Mouse (Mus musculus) gastrocnemius, postnatal 10 days (tissue): ENCODE results near the gene Fdx1l. TPM values are rescaled to one million over a fixed set of nuclear protein-coding genes. Genes with fewer than 3 reads are reported as not detected.

Experiments
- DNase-seq: peaks from one replicate; pipeline ENCODE4 v3.0.0; 2021; ENCODE audit warnings: mixed read lengths
- long read RNA-seq, 2 experiments: library from polyadenylated mRNA; stranded (forward); transcript quantifications; one replicate each; pipeline ENCODE4 v2.0.0; 2021
- total RNA-seq, 2 experiments: library from RNA; stranded (reverse); gene quantifications; 2 replicates each; pipeline ENCODE4 v1.2.3; 2021

Fdx1l gene
- 10 to 100 TPM; 24.2 to 24.9 TPM for total RNA-seq
- long read RNA-seq, experiment 1, transcript Fdx1l-201 (5 exons, 812 nt) = major isoform, 20 of 30 reads
- long read RNA-seq, experiment 1, partial matches to known transcripts = 0 of 30 reads
- long read RNA-seq, experiment 1, other reads (novel, unspliced or antisense) = 1 of 30 reads
- long read RNA-seq, experiment 2, transcript Fdx1l-201 (5 exons, 812 nt) = major isoform, 13 of 20 reads
- long read RNA-seq, experiment 2, partial matches to known transcripts = 0 of 20 reads
- long read RNA-seq, experiment 2, other reads (novel, unspliced or antisense) = 0 of 20 reads

DNA sequence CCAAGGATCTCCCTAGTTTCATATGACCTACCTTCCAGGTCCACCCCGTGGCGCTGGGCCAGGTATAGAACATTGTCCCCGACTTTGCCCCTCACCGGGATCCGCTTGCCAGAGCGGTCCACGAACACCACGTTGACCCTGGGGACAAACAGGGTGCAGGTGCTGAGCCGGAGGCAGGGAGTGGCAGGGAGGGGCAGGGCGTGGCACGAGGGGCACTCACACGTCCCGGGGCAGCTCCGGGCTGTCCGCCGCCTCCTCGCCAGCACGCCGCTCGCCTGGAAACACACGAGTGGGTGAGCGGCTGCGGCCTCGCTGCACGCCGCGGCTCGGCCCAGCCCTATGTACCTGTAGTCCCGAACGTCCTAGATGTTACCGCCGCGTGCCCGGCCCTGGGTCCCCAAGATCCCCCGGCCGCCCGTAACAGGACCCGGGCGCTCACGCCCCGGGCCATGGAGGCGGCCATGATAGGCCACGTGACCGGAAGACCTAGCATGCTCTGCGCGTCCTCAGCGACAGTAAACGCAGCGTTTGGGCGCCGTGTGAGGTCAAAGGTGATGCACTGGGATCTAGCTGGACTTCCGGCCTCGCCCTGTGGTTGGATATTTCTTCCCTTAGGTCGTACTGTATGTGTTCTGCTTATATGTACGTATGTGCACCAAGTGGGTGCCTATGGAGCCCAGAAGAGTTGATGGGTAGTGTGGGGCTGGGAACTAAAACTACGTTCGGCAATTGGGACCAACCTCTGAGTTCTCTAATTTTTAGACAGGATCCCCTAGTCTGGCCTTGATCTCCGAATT lies at the start of gene Fdx1l, which contains the start of gene Gm49373:
TSS of gene Fdx1l (minus strand) at position 571 of the 797 bp plus-strand sequence.
TSS of gene Gm49373 (minus strand) at position 53 of the 797 bp plus-strand sequence.
- DNase-seq = peak; percentile 85

DNA sequence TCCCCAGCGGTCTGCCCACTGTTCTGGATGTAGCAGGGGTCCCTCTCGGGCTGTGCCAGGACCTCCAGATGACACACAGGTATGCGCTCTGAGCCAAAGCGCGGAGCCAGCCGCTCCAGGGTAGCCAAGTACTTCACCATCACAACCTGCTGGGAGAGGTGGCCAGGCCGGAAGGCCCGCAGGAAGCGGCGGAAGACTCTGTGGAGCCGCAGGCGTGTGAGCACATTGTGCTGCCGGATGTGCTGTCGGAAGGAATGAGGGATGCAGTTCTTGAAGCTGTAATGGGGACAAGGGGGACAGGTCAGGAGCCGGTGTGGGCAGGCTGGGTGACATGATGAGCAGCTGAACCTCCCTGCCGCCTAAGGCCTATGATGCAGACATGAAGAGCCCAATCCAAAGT lies 48.1 kb upstream of the Fdx1l start:
- no peak for DNase-seq

DNA sequence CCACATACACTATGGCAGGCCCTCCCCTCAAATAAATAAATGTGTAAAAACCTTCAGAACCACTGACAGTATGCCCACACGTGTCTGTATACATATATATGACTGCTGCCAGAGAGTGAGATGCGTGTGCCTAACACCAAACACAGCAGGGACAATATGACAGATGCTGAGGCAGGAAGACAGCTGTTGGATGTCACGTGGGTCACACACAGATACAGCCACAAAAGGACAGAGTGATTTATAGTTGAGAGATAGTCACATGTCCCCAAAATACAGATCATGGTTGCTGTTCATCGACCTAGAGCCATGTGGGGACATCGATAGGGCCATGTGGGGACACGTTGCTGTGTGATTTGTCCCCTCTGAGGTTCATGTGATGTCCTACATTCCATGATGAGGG lies 43.7 kb upstream of the Fdx1l start:
- DNase-seq = no peak

DNA sequence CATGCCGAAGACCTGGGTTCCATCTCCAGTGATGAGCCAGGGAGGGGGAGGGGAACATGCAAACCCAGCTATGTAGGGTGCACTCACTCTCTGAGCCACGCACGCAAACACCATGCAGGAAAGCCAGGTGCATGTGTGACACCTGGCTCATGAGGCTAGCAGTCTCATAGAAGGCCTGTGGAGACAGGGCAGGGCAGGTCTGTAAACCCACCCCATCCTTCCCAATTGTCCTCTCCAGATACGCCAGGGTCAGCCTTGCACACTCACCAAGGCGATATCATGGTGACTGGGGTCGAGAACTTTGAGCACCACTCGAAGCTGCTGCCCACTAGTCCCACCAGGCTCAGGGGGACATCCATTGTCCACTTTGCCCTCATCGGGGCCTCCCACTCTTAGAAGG lies 41.7 kb upstream of the Fdx1l start:
- no peak for DNase-seq

DNA sequence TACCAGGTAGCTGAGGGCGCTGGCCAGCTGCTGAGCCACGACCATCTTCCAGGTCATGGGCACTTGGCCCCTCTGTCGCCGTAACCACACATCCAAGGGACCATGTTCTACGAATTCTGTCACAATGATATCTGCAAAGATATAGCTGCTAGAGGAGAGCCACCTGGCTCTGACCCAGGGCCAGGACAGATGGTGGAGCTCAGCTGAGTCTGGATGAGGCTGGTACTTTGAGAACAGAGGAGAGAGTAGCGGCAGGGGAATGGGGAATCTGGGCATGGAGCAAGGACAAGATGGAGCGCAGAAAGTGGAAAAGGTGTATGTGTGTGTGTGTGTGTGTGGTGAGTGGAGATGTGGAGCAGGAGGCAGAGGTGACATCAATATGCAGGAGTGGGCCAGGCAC lies 40.8 kb upstream of the Fdx1l start:
- DNase-seq = no peak

DNA sequence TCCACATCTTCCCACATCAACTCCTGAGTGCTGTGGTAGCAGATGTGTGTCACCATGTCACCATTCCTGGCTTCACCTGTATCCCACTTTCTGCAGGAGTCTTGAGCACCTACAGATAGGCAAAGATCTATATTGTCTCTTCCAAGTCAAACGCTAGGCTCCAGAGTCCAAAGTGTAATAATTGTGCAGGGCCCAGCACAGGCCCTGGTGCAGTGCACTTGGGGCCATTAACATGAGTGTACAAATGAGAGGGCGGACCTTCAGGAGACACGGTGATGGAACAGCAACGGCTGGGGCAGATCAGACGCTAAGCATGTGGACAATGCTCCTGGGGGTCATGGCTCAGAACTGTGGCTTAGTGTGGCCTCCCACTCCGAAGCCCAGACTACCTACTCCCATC lies 40.3 kb upstream of the Fdx1l start:
- no peak for DNase-seq

DNA sequence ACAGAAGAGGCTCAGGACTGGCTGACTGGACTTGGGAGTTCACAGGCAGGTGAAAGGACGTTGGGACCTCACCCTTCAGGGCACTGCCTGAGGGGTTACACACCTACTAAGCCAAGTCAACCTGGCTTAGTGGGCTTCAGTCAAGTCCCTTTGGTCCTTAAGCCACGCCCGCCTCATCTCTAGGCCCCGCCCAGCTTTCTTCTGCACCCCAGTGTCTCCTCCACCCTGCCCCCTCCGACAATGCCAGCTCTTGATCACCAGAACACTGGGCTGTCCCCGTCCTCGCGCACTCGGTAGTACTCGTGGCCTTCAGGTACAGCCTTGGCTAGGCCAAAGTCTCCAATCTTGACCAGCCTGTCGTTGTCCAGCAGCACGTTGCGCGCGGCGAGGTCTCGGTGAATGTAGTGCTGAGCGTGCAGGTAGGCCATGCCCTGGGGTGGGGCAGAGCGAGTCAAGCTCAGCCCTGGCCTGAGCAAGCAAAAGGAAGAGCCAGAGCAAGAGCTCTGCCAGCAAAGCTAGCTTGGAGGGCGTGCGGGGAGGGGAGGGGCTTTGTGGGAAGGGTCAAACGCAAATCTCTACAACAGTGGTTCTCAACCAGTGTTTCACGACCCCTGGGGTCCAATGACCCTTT lies 34.3 kb upstream of the Fdx1l start:
- no peak for DNase-seq

DNA sequence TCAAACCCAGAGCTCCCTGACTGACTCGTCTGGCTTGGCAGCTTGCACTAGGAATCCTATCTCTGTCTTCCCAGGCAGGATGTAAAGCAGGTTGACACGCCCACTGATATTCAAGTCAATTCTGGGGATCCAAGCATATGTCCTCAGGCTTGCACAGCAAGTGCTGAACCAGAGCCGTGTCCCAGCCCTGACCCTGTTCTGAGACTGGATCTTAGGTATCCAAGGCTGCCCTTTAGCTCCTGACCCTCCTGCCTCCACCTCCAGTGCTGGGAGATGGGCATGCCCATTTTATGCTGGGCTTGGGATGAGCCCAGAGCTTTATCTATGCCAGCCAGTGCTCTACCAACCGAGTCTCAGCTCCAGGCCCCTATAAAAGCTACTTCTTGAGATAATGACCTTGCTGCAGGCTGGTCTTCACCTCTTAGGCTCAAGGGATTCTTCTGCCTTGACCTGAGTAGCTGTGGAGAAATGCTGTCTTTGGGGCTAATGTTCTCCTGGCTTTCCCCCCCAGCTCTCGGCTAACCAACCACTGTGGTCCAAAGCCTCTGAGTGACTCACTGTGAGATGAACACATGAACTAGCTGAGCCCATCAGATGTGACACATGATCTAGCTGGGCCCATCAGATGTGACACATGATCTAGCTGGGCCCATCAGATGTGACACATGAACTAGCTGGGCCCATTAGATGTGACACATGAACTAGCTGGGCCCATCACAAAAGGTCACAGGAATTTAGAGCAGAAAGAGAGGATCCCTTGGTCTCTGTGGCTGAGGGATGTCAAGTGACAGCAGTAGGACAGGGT lies 32.5 kb upstream of the Fdx1l start:
- no peak for DNase-seq

DNA sequence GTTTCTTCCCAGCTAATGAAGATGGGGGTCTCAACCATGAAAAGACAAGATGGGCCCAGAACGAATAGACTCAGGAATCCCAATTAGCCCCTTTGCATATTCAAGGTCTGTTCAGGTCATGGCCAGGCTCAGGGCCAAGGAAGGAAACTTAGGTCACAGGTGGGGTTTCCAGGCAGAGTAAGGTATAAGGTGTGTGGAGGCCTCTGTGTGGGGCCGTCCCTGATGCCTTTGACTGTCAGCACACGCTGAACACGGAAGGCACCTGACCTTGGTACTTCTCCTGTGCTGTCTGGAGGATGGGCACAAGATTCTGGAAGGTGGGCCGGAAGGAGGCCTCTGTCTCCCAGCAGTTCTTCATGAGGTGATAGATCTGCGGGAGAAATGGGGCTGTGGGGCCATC lies 31.4 kb upstream of the Fdx1l start:
- no peak for DNase-seq

DNA sequence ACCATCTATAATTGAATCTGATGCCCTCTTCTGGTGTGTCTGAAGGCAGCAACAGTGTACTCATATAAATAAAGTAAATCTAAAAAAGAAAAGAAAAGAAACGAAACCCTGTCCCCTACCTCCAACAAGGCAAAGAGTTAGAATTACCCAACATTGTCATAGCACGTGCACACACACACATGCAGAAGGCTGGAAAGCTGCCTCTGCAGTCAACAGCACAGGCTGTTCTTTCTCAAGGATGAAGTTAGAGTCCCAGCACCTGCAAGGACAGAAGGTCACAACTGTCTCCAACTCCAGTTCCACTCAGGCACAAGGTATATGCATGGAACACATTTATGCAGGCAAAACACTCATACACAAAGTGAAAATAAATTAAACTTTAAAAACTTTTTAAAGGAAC lies 28.7 kb upstream of the Fdx1l start:
- no peak for DNase-seq

DNA sequence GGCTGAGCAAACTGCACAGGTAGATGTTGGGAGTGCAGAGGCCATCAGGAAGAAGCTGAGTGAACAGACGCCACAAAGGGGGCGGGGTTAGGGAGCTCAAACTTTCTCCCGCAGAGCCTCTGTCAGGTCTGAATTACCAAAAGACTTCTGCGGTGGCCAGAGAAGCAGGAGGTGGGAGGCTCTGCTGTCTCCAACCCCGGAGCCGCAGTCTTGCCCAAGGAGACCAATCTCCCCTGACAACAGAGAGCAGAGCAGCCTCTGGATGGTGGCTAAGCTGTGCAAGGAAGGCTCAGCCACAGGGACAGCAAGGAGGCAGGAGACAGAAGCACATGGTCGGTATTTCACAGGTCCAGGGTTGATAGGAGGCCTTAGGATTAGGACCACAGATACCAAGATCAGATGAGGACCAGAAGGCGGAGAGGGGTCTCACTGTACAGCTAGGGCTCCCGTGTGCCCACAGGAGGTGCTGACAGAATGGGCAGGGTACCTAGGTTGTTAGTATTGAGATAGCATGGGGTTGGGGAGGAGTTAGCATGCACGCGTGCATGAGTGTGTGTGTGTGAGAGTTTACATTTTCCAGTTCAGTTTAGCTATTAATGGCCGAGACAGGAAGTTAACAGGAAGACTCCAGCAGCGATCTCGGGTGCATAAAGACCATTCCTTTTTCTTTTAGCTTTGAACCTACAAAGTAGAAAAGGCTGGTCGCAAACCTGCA lies 27.2 kb upstream of the Fdx1l start:
- DNase-seq = no peak

DNA sequence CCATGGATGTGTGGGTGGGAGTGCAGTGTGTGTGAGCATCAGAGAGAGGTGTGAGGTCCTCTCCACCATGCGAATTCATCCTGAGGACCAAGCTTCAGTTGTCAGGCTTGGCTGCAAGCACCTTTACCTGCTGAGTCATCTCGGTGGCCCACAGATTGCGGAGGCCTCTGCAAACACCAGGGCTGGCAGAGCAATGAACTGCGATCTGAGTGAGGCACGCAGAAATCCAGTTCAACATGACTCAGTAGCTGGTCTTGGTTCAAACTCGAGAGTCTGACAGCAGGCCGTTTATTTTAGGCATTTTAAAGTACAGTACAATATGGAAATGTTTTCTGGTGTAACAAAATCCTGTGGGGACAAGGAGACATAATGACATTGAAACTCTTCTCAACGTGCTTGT lies 24.4 kb upstream of the Fdx1l start:
- DNase-seq = no peak

DNA sequence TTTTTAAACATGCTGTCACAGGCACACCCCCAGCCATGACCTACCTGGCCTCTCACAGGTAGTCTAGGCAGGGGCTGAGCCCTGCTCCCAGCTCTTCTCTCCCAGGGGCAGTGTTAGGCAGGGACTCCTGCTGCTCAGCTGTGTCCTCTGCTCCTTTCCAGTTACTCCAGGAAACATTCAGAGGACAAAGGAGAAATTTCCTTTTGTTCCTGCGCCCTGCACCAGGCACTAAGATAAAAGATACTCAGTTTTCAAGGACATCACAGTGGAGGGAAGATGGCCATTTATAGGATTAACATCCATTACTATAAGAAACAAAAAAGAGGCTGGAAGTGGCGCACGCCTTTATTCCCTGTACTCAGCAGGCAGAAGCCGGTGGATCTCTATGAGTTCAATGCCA lies 22.5 kb upstream of the Fdx1l start:
- DNase-seq = no peak

DNA sequence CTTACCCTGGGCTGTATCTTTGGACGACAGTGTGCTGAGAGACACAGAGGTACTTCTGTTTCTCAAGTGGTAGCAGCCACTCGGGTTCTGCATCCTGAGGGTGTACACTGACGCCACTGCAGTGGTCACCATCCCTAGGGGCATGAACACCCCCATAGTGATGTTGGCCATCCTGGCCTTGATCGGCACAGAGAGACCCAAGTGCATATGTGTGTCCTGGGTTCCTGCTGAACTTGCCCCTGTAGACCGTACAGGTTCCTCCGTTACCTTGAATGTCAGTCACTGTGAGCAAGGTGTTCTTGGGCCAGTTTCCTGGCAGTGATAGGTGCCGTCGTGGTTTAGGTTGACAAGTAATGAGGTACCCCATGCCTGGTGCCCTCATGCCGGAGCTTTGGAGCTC lies 20.0 kb upstream of the Fdx1l start:
- no peak for DNase-seq

DNA sequence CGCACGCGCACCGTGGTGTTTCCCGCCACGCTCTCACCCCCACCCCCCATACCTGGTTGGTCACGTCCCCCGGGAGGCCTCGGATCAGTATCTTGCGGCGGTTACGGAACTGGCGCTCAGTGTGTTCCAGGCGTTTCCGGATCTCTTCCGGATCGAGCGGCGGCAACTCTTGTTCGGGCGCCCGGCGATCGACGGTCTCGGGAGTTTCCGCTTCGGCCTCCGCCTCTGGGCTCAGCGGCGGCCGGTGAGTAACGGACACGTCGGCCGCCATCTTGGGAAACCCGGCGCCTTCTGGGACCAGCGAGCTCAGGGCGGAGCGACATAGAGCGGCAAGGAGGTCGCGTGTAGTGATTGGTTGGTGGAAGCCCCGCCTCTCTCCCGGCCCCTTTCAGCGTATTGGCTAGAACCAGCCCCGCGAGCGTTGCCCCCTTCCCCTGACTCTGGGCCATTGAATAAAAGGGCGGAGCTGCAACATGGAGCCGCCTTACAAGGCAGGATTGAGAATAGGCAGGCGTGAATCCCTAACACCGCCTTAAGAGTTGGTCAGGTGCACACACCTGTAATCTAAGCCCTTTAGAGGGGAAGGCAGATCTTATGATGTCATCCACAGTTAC lies 18.4 kb upstream of the Fdx1l start, which contains the start of the genes Gm38431 and Raver1:
TSS of gene Gm38431 (minus strand) at position 291 of the 614 bp plus-strand sequence.
TSS of gene Raver1 (minus strand) at position 302 of the 614 bp plus-strand sequence.
- peak; percentile 94 for DNase-seq

DNA sequence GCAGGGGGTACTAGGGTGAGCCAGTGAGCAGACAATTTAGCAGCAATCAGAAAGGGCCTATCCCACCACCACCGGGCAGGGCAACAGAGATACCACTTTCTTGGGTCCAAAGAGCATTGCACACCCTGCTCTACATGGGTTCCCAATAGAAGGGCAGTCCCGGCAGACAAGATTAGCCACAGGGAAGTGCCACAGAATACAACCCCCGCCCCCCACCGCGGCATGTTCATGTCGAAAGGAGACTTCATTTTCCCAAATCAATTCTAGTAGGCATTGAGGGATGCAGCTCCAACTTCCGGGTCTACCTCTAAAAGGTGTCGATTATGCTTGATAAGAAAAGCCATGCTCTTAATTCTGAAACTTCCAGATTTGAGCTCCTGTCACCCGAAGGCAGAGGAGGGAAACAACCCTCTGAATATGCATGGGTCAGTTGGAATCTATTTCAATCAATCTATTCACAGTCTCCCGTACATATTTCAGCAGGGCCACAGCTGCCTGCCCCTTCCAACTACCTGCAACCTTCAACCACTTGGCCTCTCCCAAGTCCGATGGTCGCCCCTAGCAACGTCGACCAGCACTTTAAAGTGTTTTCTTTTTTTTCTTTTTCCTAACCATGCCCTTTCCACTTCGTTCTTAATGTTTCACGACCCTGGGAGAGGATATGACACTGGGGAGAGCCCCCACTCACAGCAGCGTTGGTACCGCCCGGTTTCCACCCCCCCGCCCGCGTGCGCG lies 17.7 kb upstream of the Fdx1l start:
- DNase-seq = no peak

DNA sequence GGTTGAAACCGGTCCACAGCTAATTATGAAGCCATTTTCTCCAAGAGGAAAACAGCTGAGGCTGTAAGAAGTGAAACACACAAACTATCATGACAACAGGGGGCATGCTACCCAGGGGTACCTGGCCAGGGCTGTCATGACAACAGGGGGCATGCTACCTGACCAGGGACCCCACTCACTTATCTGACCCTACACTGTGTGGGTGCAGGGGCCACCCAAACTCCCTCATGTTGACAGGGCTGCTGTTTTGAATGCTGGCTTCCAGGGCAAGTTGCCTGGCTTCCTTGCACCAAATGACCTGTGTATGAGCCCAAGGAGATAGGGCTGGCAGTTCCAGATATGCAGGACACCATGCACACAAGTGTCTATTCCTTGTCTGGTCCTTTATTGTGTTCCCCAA lies 17.1 kb upstream of the Fdx1l start:
- no peak for DNase-seq

DNA sequence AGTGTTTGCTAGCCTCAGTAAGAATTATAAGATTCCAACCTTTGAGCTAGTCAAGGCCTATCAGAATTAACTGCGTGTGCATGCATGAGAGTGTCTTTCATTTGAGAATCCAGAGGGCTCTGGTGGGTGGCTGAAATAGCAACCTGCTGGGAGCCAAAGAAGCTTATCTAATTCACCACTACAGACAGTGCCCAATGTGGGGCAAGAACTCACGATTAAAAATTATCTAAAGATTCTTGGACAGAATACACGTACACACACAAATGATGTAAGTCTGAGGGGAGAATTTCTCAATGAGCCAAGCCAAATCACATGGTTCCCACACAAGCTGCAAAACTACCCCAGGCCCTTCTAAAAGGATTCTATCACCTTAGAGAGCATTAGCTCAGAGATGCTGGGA lies 9.9 kb upstream of the Fdx1l start:
- DNase-seq = no peak

DNA sequence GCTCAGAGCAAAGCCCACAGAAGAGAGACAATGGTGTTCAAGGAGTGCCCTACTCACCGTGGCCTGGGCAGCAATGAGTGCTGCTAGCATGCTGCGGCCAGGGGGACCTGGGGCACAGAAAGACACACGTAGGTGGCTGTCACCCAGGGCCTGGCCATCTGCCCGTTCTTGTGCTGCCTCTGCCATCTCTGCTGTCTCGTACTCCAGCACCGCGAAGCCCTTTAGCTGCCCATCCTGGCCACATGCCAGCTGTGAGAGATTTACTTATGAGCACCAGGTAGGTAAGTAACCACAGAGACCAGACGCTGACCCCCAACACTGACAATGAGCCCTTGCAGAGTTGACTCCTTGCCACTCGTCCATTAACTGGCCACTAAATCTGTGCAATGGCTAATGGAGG lies 7.7 kb upstream of the Fdx1l start:
- peak; percentile 23 for DNase-seq

DNA sequence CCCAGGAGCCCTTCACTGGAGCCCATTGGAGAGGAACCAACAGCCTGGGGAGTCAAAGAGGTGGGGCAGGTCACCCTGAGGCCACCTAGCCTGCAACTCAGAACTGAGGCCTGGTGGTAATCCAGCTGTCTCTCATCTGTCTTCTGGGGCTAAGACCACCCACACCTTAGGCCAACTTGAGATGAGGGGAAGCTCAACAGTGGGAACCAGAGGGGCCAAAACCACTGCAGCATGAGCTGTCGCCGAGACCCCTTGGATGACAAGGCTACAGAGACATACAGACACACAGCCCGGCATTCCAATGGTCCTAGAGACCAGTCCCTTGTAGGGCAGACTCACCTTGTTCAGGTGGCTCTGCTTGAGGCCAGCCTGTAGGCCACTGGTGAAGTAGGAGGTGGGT lies 2.2 kb upstream of the Fdx1l start:
- no peak for DNase-seq
